ENCODE assay signal across 23 mouse cellular contexts in the genomic region with DNA sequence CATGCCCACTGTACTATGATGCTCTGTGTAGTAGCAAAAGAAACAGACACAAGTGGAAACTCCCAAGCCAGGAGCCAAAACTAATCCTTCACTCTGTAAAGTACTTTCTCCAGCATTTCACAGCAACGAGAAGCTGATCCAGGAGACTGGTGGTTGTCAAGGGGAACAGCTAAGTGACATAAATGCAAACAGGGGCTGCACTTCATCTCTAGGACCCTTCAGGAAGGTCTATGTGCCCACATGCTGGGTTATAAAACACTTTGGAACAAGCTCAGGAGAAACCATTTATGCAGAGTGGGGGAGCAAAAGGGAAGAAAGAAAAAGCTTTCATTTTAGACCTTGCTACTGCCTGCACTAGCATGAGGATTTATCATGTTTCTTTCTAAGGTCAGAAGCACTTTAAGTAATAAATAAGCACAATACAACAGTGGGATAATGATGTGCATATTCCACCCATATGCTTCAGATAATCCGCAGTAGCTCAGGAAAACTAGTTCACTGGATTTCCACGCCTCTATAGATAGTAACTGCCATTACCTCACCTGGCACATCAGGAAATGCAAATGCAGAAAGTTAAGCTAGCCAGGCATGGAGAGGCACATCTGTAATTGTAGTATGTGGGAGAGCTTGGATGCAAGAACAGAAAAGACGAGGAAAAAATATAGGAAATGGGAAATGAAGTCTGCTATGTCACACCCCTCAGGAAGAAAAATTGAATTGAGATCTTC.
DNase-seq lines count a peak whose midpoint lies in the region; ATAC-seq and TF ChIP-seq lines count a peak whose summit lies in the region.
"Had no signal": no experiment of that assay in that cellular context is flagged by ENCODE, and none has a peak within 500 bp of the region (broad histone marks: within the 10 kb centered on the region; RNA-seq: fewer than 3 reads in every experiment).

No protein-coding gene starts in this region.

- TF ChIP-seq CTCF in lung, embryonic 14.5 days (IDR thresholded peaks at IDR 0.05; ENCODE audit: low read depth): no peak
- TF ChIP-seq CTCF in lung, postnatal 0 days (IDR thresholded peaks at IDR 0.05): no peak
- TF ChIP-seq CTCF in lung, adult 2 months (IDR thresholded peaks at IDR 0.05; ENCODE audit: insufficient read depth, low read length): no peak
- no peak for TF ChIP-seq CTCF in brain, embryonic 14.5 days (IDR thresholded peaks at IDR 0.05; ENCODE audit: borderline replicate concordance, extremely low read depth, insufficient read depth, insufficient read length)

- H3K4me2 ChIP-seq in lung, embryonic 14.5 days: no peak overlapping the region
- no peak overlapping the region for H3K4me2 ChIP-seq in lung, postnatal 0 days (replicated peaks; ENCODE audit: low read depth, low read length)
- H3K4me2 ChIP-seq: heart, embryonic 13.5 days; hindbrain, embryonic 15.5 days had no signal

- no peak overlapping the region for H3K9ac ChIP-seq in lung, embryonic 14.5 days
- no peak overlapping the region for H3K9ac ChIP-seq in lung, postnatal 0 days (replicated peaks; ENCODE audit: low read depth)
- H3K9ac ChIP-seq: forebrain, postnatal 0 days; heart, embryonic 13.5 days; hindbrain, embryonic 15.5 days had no signal

- H3K36me3 ChIP-seq in lung, embryonic 14.5 days (ENCODE audit: insufficient read depth): no peaks in the 10 kb centered on the region
- no peaks in the 10 kb centered on the region for H3K36me3 ChIP-seq in lung, postnatal 0 days (ENCODE audit: insufficient read depth, low read length)
- H3K36me3 ChIP-seq: heart, embryonic 10.5 days; heart, embryonic 13.5 days; hindbrain, embryonic 15.5 days had no signal

- H3K27ac ChIP-seq in lung, embryonic 14.5 days (ENCODE audit: low read depth): no peak overlapping the region
- no peak overlapping the region for H3K27ac ChIP-seq in lung, postnatal 0 days (ENCODE audit: low read length)
- H3K27ac ChIP-seq: heart, adult 2 months; heart, embryonic 10.5 days; heart, embryonic 13.5 days; hindbrain, embryonic 15.5 days had no signal

- DNase-seq in lung, embryonic 14.5 days: peak; percentile 44
- DNase-seq in lung, adult 18-20 months: no peak
- DNase-seq in lung, postnatal 0 days (ENCODE audit: low spot score): peak; percentile 64
- no peak for DNase-seq in lung, adult 2 months
- peak; percentile 9 for DNase-seq in brain, embryonic 14.5 days (ENCODE audit: low read depth)
- DNase-seq in lung, postnatal 36 days: peak; percentile 6
- DNase-seq in layer of hippocampus, adult 8-10 months (ENCODE audit: low spot score in 2 of 2): no peak
- DNase-seq: adrenal gland, adult 2 months; adrenal gland, postnatal 14 days; B cell, adult 2 months; cerebellum, adult 18-20 months; cerebellum, adult 9-10 months; cerebellum, postnatal 14 days; forebrain, postnatal 0 days; gastrocnemius, postnatal 10 days; gastrocnemius, postnatal 36 days; heart, adult 2 months; heart, postnatal 14 days; heart, postnatal 4 days had no signal

- no peaks in the 10 kb centered on the region for H3K27me3 ChIP-seq in lung, embryonic 14.5 days (ENCODE audit: insufficient read depth, low read length)
- H3K27me3 ChIP-seq in lung, postnatal 0 days (replicated peaks; ENCODE audit: insufficient read depth, low read length): no peaks in the 10 kb centered on the region
- H3K27me3 ChIP-seq: heart, embryonic 13.5 days; hindbrain, embryonic 15.5 days had no signal

- no peaks in the 10 kb centered on the region for H3K4me1 ChIP-seq in lung, embryonic 14.5 days (ENCODE audit: insufficient read depth)
- no peaks in the 10 kb centered on the region for H3K4me1 ChIP-seq in lung, postnatal 0 days (ENCODE audit: insufficient read depth, low read depth, low read length)
- H3K4me1 ChIP-seq in lung, adult 2 months (ENCODE audit: control insufficient read depth, insufficient read depth, low read length): no peaks in the 10 kb centered on the region
- H3K4me1 ChIP-seq: heart, embryonic 10.5 days; heart, embryonic 13.5 days; hindbrain, embryonic 15.5 days had no signal

- H3K4me3 ChIP-seq in lung, embryonic 14.5 days (ENCODE audit: low read depth, low read length): no peak overlapping the region
- no peak overlapping the region for H3K4me3 ChIP-seq in lung, postnatal 0 days (ENCODE audit: low read depth, low read length)
- no peak overlapping the region for H3K4me3 ChIP-seq in lung, adult 2 months (replicated peaks; ENCODE audit: extremely low read depth, low read depth, low read length)
- H3K4me3 ChIP-seq: heart, adult 2 months; heart, embryonic 10.5 days; heart, embryonic 13.5 days; hindbrain, embryonic 15.5 days had no signal

- H3K9me3 ChIP-seq in lung, embryonic 14.5 days (ENCODE audit: low read depth, low read length): no peaks in the 10 kb centered on the region
- H3K9me3 ChIP-seq in lung, postnatal 0 days (ENCODE audit: low read length): no peaks in the 10 kb centered on the region
- H3K9me3 ChIP-seq: heart, embryonic 10.5 days; heart, embryonic 13.5 days; hindbrain, embryonic 15.5 days had no signal

- no peak for TF ChIP-seq EP300 in lung, postnatal 0 days (IDR thresholded peaks at IDR 0.05)

- peak; percentile 75; the same call in 1 of the 2 replicates for ATAC-seq in lung, embryonic 14.5 days (ENCODE audit: insufficient read depth)
- ATAC-seq in lung, postnatal 0 days: peak; percentile 88
- ATAC-seq: forebrain, embryonic 14.5 days; forebrain, postnatal 0 days had no signal

- WGBS in lung, embryonic 14.5 days: 50% methylated on average over 4 of the region's 4 CpGs
- 31% methylated on average over 4 of the region's 4 CpGs for WGBS in lung, postnatal 0 days
- WGBS in lung, adult 2 months: 46% methylated on average over 4 of the region's 4 CpGs

- TF ChIP-seq POLR2A in lung, adult 2 months (IDR thresholded peaks at IDR 0.05; ENCODE audit: borderline replicate concordance, extremely low read depth, low read depth, low read length): no peak
- no peak for TF ChIP-seq POLR2A in brain, embryonic 14.5 days (IDR thresholded peaks at IDR 0.05; ENCODE audit: borderline replicate concordance, extremely low read depth, insufficient read depth, insufficient read length, poor library complexity, severe bottlenecking)

Comparison
In these comparisons a context has a peak if more than half of its experiments do, and no peak if none do; other contexts are left out.
1. DNase-seq: peak in lung, embryonic 14.5 days (single experiment), lung, postnatal 0 days (single experiment), brain, embryonic 14.5 days (single experiment) and lung, postnatal 36 days (single experiment); none in lung, adult 18-20 months (0 of 2), lung, adult 2 months (single experiment) and layer of hippocampus, adult 8-10 months (0 of 2).